Mouse (Mus musculus) midbrain, embryonic 14.5 days (tissue): ENCODE results near the gene Ppp2r5a. TPM values are rescaled to one million over a fixed set of nuclear protein-coding genes. Genes with fewer than 3 reads are reported as not detected.

Experiments used
- ATAC-seq: fragments of 200-750 bp; cut with Nextera tagmentation; 2 replicates; pipeline ENCODE4 v1.8.0; 2017; ENCODE audit warnings: moderate number of reproducible peaks, moderate library complexity; ENCODE audit not compliant: low FRiP score, low TSS enrichment
- DNase-seq: peaks from one replicate; pipeline ENCODE4 v3.0.0-alpha.2; 2015
- H3K27ac ChIP-seq: fragments of 300-500 bp; sonication (generic); replicated peaks from 2 replicates; pipeline ENCODE4 v1.5.1; 2014; ENCODE audit warnings: mild to moderate bottlenecking, low read depth, low read length, moderate library complexity
- H3K27me3 ChIP-seq: fragments of 300-500 bp; sonication (generic); 2 replicates; pipeline ENCODE4 v1.6.1; 2014; ENCODE audit warnings: low read length, control low read depth, mixed read lengths; ENCODE audit not compliant: control insufficient read depth, insufficient read depth
- H3K36me3 ChIP-seq: fragments of 300-500 bp; sonication (generic); 2 replicates; pipeline ENCODE4 v1.6.1; 2014; ENCODE audit warnings: low read length, control low read depth; ENCODE audit not compliant: control insufficient read depth, insufficient read depth
- H3K4me1 ChIP-seq: fragments of 300-500 bp; sonication (generic); 2 replicates; pipeline ENCODE4 v1.6.1; 2014; ENCODE audit warnings: mild to moderate bottlenecking, antibody characterized with exemption, low read length, control low read depth; ENCODE audit not compliant: control insufficient read depth, insufficient read depth
- H3K4me2 ChIP-seq: fragments of 300-500 bp; sonication (generic); 2 replicates; pipeline ENCODE4 v1.6.1; 2014; ENCODE audit warnings: mild to moderate bottlenecking, low read length, moderate library complexity
- H3K4me3 ChIP-seq: fragments of 300-500 bp; sonication (generic); replicated peaks from 2 replicates; pipeline ENCODE4 v1.5.1; 2014; ENCODE audit warnings: low read depth, low read length
- H3K9ac ChIP-seq: fragments of 300-500 bp; sonication (generic); replicated peaks from 2 replicates; pipeline ENCODE4 v1.6.1; 2014; ENCODE audit warnings: mild to moderate bottlenecking, low read length, moderate library complexity
- H3K9me3 ChIP-seq: fragments of 300-500 bp; sonication (generic); 2 replicates; pipeline ENCODE4 v1.6.1; 2016; ENCODE audit warnings: low read length, control low read depth, mixed read lengths; ENCODE audit not compliant: control insufficient read depth
- WGBS: fragments of 180-500 bp; shearing (Covaris S2); extraction: QIAGEN DNeasy Blood & Tissue Kit; methylation state at CpG from one replicate; pipeline ENCODE4 v1.1.7; 2014; 5-methylcytosine and 5-hydroxymethylcytosine counted together
- polyA plus RNA-seq: library from polyadenylated mRNA; unstranded; fragments of >200 nt; fragmentation: Nextera tagmentation; extraction: Ambion mirVana; gene quantifications from 2 replicates; pipeline ENCODE4 v1.2.1, GENCODE M21; 2014

Gene Ppp2r5a
- polyA plus RNA-seq, 1 experiment from 2014 or later: 8.5 TPM

GRCm38 (mm10) chr1:191422164-191422563, 19.1 kb upstream of the Ppp2r5a start:
- DNase-seq (no peak), ATAC-seq (no peak)
- no peaks in the 10 kb centered on the region for H3K27me3 ChIP-seq
- H3K27ac ChIP-seq: no peak overlapping the region
- no peak overlapping the region for H3K4me2 ChIP-seq
- H3K9me3 ChIP-seq: no peaks in the 10 kb centered on the region
- no peaks in the 10 kb centered on the region for H3K36me3 ChIP-seq
- no peak overlapping the region for H3K4me3 ChIP-seq
- WGBS: 67% methylated on average over 4 of the region's 4 CpGs
- no peak overlapping the region for H3K9ac ChIP-seq
- no peaks in the 10 kb centered on the region for H3K4me1 ChIP-seq

GRCm38 (mm10) chr1:191421426-191421999, 18.4 kb upstream of the Ppp2r5a start:
- Histone ChIP-seq H3K9ac (no peak overlapping the region), H3K4me1 (no peaks in the 10 kb centered on the region), H3K4me3 (no peak overlapping the region), H3K36me3 (no peaks in the 10 kb centered on the region), H3K4me2 (no peak overlapping the region), H3K9me3 (no peaks in the 10 kb centered on the region), H3K27me3 (no peaks in the 10 kb centered on the region), H3K27ac (no peak overlapping the region)
- whole genome bisulfite sequencing: 79% methylated on average over 1 of the region's 1 CpGs
- DNase-seq (no peak), ATAC-seq (no peak)

GRCm38 (mm10) chr1:191420930-191421404, 17.9 kb upstream of the Ppp2r5a start:
- H3K27ac ChIP-seq: no peak overlapping the region

GRCm38 (mm10) chr1:191419991-191420751, 17.1 kb upstream of the Ppp2r5a start:
- ATAC-seq: no peak

More at GRCm38 (mm10) chr1:191420930-191421404, 17.9 kb upstream of the Ppp2r5a start:
- WGBS: 75% methylated on average over 6 of the region's 6 CpGs
- Histone ChIP-seq H3K9ac (no peak overlapping the region), H3K4me1 (no peaks in the 10 kb centered on the region), H3K4me3 (no peak overlapping the region), H3K36me3 (no peaks in the 10 kb centered on the region), H3K9me3 (no peaks in the 10 kb centered on the region), H3K4me2 (no peak overlapping the region), H3K27me3 (no peaks in the 10 kb centered on the region)
- DNase-seq: no peak
- ATAC-seq: no peak

GRCm38 (mm10) chr1:191419421-191419820, 16.3 kb upstream of the Ppp2r5a start:
- Histone ChIP-seq H3K9ac (no peak overlapping the region), H3K27ac (no peak overlapping the region), H3K4me3 (no peak overlapping the region), H3K36me3 (no peaks in the 10 kb centered on the region), H3K27me3 (no peaks in the 10 kb centered on the region), H3K9me3 (no peaks in the 10 kb centered on the region), H3K4me2 (no peak overlapping the region), H3K4me1 (no peaks in the 10 kb centered on the region)
- 66% methylated on average over 6 of the region's 6 CpGs for WGBS
- no peak for DNase-seq
- no peak for ATAC-seq

More at GRCm38 (mm10) chr1:191419991-191420751, 17.1 kb upstream of the Ppp2r5a start:
- H3K4me2 ChIP-seq: no peak overlapping the region
- no peaks in the 10 kb centered on the region for H3K9me3 ChIP-seq
- DNase-seq: no peak
- no peaks in the 10 kb centered on the region for H3K27me3 ChIP-seq
- no peak overlapping the region for H3K4me3 ChIP-seq
- WGBS: 60% methylated on average over 8 of the region's 8 CpGs
- no peak overlapping the region for H3K27ac ChIP-seq
- H3K9ac ChIP-seq: no peak overlapping the region
- no peaks in the 10 kb centered on the region for H3K4me1 ChIP-seq
- no peaks in the 10 kb centered on the region for H3K36me3 ChIP-seq

- no peaks in the 10 kb centered on the region for H3K4me1 ChIP-seq
- no peak overlapping the region for H3K27ac ChIP-seq
- no peak overlapping the region for H3K9ac ChIP-seq
- no peak overlapping the region for H3K4me3 ChIP-seq
- H3K36me3 ChIP-seq: no peaks in the 10 kb centered on the region
- DNase-seq (no peak), ATAC-seq (no peak)
- H3K4me2 ChIP-seq: no peak overlapping the region
- H3K9me3 ChIP-seq: no peaks in the 10 kb centered on the region
- WGBS: 70% methylated on average over 4 of the region's 4 CpGs
- no peaks in the 10 kb centered on the region for H3K27me3 ChIP-seq
Observed at GRCm38 (mm10) chr1:191418936-191419335, 15.9 kb upstream of the Ppp2r5a start.

- Histone ChIP-seq H3K27ac (no peak overlapping the region), H3K9ac (no peak overlapping the region), H3K4me1 (no peaks in the 10 kb centered on the region), H3K36me3 (no peaks in the 10 kb centered on the region), H3K27me3 (no peaks in the 10 kb centered on the region), H3K4me3 (no peak overlapping the region), H3K4me2 (no peak overlapping the region), H3K9me3 (no peaks in the 10 kb centered on the region)
- ATAC-seq (no peak), DNase-seq (no peak)
- 85% methylated on average over 5 of the region's 5 CpGs for WGBS
Observed at GRCm38 (mm10) chr1:191417111-191417510, 14.0 kb upstream of the Ppp2r5a start.

- Histone ChIP-seq H3K27me3 (no peaks in the 10 kb centered on the region), H3K4me2 (no peak overlapping the region), H3K4me1 (no peaks in the 10 kb centered on the region), H3K9ac (no peak overlapping the region), H3K4me3 (no peak overlapping the region), H3K36me3 (no peaks in the 10 kb centered on the region), H3K9me3 (no peaks in the 10 kb centered on the region), H3K27ac (no peak overlapping the region)
- 36% methylated on average over 3 of the region's 3 CpGs for WGBS
- ATAC-seq (no peak), DNase-seq (no peak)
Observed at GRCm38 (mm10) chr1:191416611-191417010, 13.5 kb upstream of the Ppp2r5a start.

GRCm38 (mm10) chr1:191414432-191414831, 11.4 kb upstream of the Ppp2r5a start:
- Histone ChIP-seq H3K4me1 (no peaks in the 10 kb centered on the region), H3K27me3 (no peaks in the 10 kb centered on the region), H3K4me3 (no peak overlapping the region), H3K27ac (no peak overlapping the region), H3K9ac (no peak overlapping the region), H3K4me2 (no peak overlapping the region), H3K9me3 (no peaks in the 10 kb centered on the region), H3K36me3 (no peaks in the 10 kb centered on the region)
- DNase-seq (no peak), ATAC-seq (no peak)
- WGBS: 88% methylated on average over 6 of the region's 6 CpGs
